Mouse (Mus musculus): ENCODE data around the gene Serpina1e.

DNA sequence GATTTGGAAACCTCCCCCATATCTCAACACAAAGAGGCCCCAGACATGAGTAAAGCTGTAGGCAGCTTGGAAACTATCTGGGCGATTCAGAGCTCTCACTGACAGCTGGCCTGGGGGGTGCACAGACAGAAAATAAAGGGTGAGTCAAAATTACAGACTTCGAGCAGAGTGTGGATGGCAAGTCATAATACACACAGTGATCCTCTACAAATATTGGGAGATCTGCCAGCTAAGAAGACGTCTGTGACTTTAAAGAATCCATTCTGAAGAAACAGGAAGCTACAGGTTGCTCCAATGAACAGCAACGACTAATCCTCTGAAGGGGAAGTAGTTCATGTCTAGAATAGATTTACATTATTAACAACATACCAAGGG is 44.5 kb upstream of the Serpina1e start:
- TF ChIP-seq CTCF (conservative IDR thresholded peaks at IDR 0.05; ENCODE audit: insufficient read depth, insufficient read length, low read depth, low read length) (no peak), POLR2A (IDR thresholded peaks at IDR 0.05; ENCODE audit: low read depth, low read length) (no peak)

All from kidney, adult 2 months (tissue).